29 mouse cellular contexts compared by ENCODE assay signal in genomic region chr5:116438328-116438727, GRCm38 (mm10). TPM values are rescaled to one million over a fixed set of nuclear protein-coding genes. Genes with fewer than 3 reads are reported as not detected.
DNase-seq lines count a peak whose midpoint lies in the region; ATAC-seq and TF ChIP-seq lines count a peak whose summit lies in the region.
"Had no signal": no experiment of that assay in that cellular context is flagged by ENCODE, and none has a peak within 500 bp of the region (broad histone marks: within the 10 kb centered on the region; RNA-seq: fewer than 3 reads in every experiment).

No protein-coding gene starts in this region.

- no peak overlapping the region for H3K4me3 ChIP-seq in midbrain, embryonic 10.5 days
- H3K4me3 ChIP-seq in midbrain, embryonic 11.5 days (ENCODE audit: low read depth, low read length): no peak overlapping the region
- H3K4me3 ChIP-seq in olfactory bulb, adult 2 months (ENCODE audit: insufficient read depth, low read depth, low read length): no peak overlapping the region
- no peak overlapping the region for H3K4me3 ChIP-seq in kidney, embryonic 16.5 days (ENCODE audit: low read length)
- H3K4me3 ChIP-seq in embryonic facial prominence, embryonic 10.5 days: no peak overlapping the region
- H3K4me3 ChIP-seq: embryonic facial prominence, embryonic 13.5 days; embryonic facial prominence, embryonic 15.5 days; erythroblast, embryonic 14.5 days; forebrain, embryonic 10.5 days; forebrain, embryonic 12.5 days had no signal

- no peak overlapping the region for H3K9ac ChIP-seq in midbrain, embryonic 11.5 days (ENCODE audit: low read length)
- no peak overlapping the region for H3K9ac ChIP-seq in kidney, embryonic 16.5 days (replicated peaks; ENCODE audit: low read length)
- H3K9ac ChIP-seq: embryonic facial prominence, embryonic 13.5 days; embryonic facial prominence, embryonic 15.5 days; forebrain, embryonic 12.5 days had no signal

- no peaks in the 10 kb centered on the region for H3K27me3 ChIP-seq in midbrain, embryonic 10.5 days (ENCODE audit: low read depth, poor library complexity, severe bottlenecking)
- H3K27me3 ChIP-seq in midbrain, embryonic 11.5 days (ENCODE audit: control insufficient read depth, insufficient read depth, low read length): no peaks in the 10 kb centered on the region
- no peaks in the 10 kb centered on the region for H3K27me3 ChIP-seq in kidney, embryonic 16.5 days (ENCODE audit: insufficient read depth, low read length)
- H3K27me3 ChIP-seq in embryonic facial prominence, embryonic 10.5 days (replicated peaks; ENCODE audit: low read depth, poor library complexity, severe bottlenecking): peaks cover 7% of the 10 kb centered on the region; the same call in 1 of the 2 replicates
- H3K27me3 ChIP-seq: CH12.LX; embryonic facial prominence, embryonic 15.5 days; Patski had no signal

- WGBS in midbrain, embryonic 10.5 days: 33% methylated on average over 4 of the region's 4 CpGs
- 40% methylated on average over 4 of the region's 4 CpGs for WGBS in midbrain, embryonic 11.5 days
- 32% methylated on average over 4 of the region's 4 CpGs for WGBS in olfactory bulb, adult 2 months
- WGBS in kidney, embryonic 16.5 days: 38% methylated on average over 4 of the region's 4 CpGs
- WGBS in embryonic facial prominence, embryonic 10.5 days: 41% methylated on average over 4 of the region's 4 CpGs

- ATAC-seq in midbrain, embryonic 11.5 days (ENCODE audit: low FRiP score): no peak
- no peak for ATAC-seq in kidney, embryonic 16.5 days (ENCODE audit: low FRiP score, low TSS enrichment)
- no peak for ATAC-seq in megakaryocyte, adult 5-6 weeks (ENCODE audit: poor library complexity, severe bottlenecking)
- ATAC-seq: activated CD4-positive, CD25-positive, alpha-beta regulatory T cell, adult 4 months; CD4-positive, CD25-positive, alpha-beta regulatory T cell, adult 4 months; forebrain, embryonic 14.5 days; forebrain, embryonic 16.5 days; Patski had no signal

- H3K27ac ChIP-seq in midbrain, embryonic 10.5 days (replicated peaks): peak overlapping the region; percentile 28; the same call in 1 of the 2 replicates
- no peak overlapping the region for H3K27ac ChIP-seq in midbrain, embryonic 11.5 days (ENCODE audit: low read depth, low read length)
- H3K27ac ChIP-seq in olfactory bulb, adult 2 months (ENCODE audit: insufficient read depth, low read depth, low read length): peak overlapping the region; percentile 30; the same call in 1 of the 2 replicates
- H3K27ac ChIP-seq in kidney, embryonic 16.5 days (ENCODE audit: low read length): no peak overlapping the region
- H3K27ac ChIP-seq in embryonic facial prominence, embryonic 10.5 days (replicated peaks): no peak overlapping the region
- H3K27ac ChIP-seq: embryonic facial prominence, embryonic 13.5 days; embryonic facial prominence, embryonic 15.5 days; forebrain, embryonic 10.5 days; forebrain, embryonic 12.5 days had no signal

- TF ChIP-seq POLR2A in olfactory bulb, adult 2 months (IDR thresholded peaks at IDR 0.05; ENCODE audit: insufficient read depth, low read depth, low read length): no peak

- no peaks in the 10 kb centered on the region for H3K9me3 ChIP-seq in midbrain, embryonic 10.5 days (replicated peaks)
- H3K9me3 ChIP-seq in midbrain, embryonic 11.5 days (ENCODE audit: control insufficient read depth, low read length): no peaks in the 10 kb centered on the region
- no peaks in the 10 kb centered on the region for H3K9me3 ChIP-seq in kidney, embryonic 16.5 days (ENCODE audit: low read length)
- no peaks in the 10 kb centered on the region for H3K9me3 ChIP-seq in embryonic facial prominence, embryonic 10.5 days
- H3K9me3 ChIP-seq: embryonic facial prominence, embryonic 13.5 days; embryonic facial prominence, embryonic 15.5 days; forebrain, embryonic 10.5 days; forebrain, embryonic 12.5 days had no signal

- H3K4me1 ChIP-seq in midbrain, embryonic 10.5 days: peaks cover 19% of the 10 kb centered on the region
- H3K4me1 ChIP-seq in midbrain, embryonic 11.5 days (ENCODE audit: control insufficient read depth, insufficient read depth, low read length): peaks cover 2% of the 10 kb centered on the region; the same call in 1 of the 2 replicates
- H3K4me1 ChIP-seq in olfactory bulb, adult 2 months (ENCODE audit: control insufficient read depth, insufficient read depth, low read length): peaks cover 28% of the 10 kb centered on the region
- no peaks in the 10 kb centered on the region for H3K4me1 ChIP-seq in kidney, embryonic 16.5 days (ENCODE audit: insufficient read depth, low read length)
- peaks cover 10% of the 10 kb centered on the region; the same call in 1 of the 2 replicates for H3K4me1 ChIP-seq in embryonic facial prominence, embryonic 10.5 days
- H3K4me1 ChIP-seq: embryonic facial prominence, embryonic 15.5 days had no signal

- no peak for DNase-seq in midbrain, embryonic 10.5 days (ENCODE audit: low spot score)
- DNase-seq in midbrain, embryonic 11.5 days (ENCODE audit: low spot score, missing footprints): no peak
- DNase-seq in ES-CJ7 (ENCODE audit: low read depth, low spot score) (peak; percentile 94), R1 (ENCODE audit: low read depth, low spot score) (peak; percentile 93)
- DNase-seq in embryonic facial prominence, embryonic 10.5 days (ENCODE audit: low spot score): no peak
- DNase-seq: adrenal gland, adult 8-10 months; adrenal gland, postnatal 14 days; adrenal gland, postnatal 36 days; B cell, adult 2 months; cerebellum, adult 11-12 months; cerebellum, adult 2 months; cerebellum, adult 9-10 months; cerebellum, postnatal 10 days; cerebellum, postnatal 25 days had no signal

- no peak overlapping the region for H3K4me2 ChIP-seq in midbrain, embryonic 11.5 days
- no peak overlapping the region for H3K4me2 ChIP-seq in kidney, embryonic 16.5 days (replicated peaks; ENCODE audit: low read depth, low read length)
- H3K4me2 ChIP-seq: embryonic facial prominence, embryonic 13.5 days; embryonic facial prominence, embryonic 15.5 days; forebrain, embryonic 12.5 days had no signal

- TF ChIP-seq CTCF in olfactory bulb, adult 2 months (IDR thresholded peaks at IDR 0.05; ENCODE audit: insufficient read depth, low read depth, low read length): no peak

- peaks cover 18% of the 10 kb centered on the region for H3K36me3 ChIP-seq in midbrain, embryonic 10.5 days
- H3K36me3 ChIP-seq in midbrain, embryonic 11.5 days (ENCODE audit: control insufficient read depth, insufficient read depth, low read length): no peaks in the 10 kb centered on the region
- H3K36me3 ChIP-seq in kidney, embryonic 16.5 days (ENCODE audit: insufficient read depth, low read length): no peaks in the 10 kb centered on the region
- H3K36me3 ChIP-seq in embryonic facial prominence, embryonic 10.5 days (replicated peaks): peaks cover under 1% of the 10 kb centered on the region; the same call in 1 of the 2 replicates
- H3K36me3 ChIP-seq: embryonic facial prominence, embryonic 13.5 days; embryonic facial prominence, embryonic 15.5 days; forebrain, embryonic 10.5 days; G1E had no signal

RNA-seq across cellular contexts. Expression of gene Hspb8, which starts 15.7 kb away (rescaled TPM):
- 6.9 and 7.5 TPM in 2 replicates for polyA plus RNA-seq in midbrain, embryonic 10.5 days (2016; fragmentation: Nextera tagmentation; extraction: Ambion mirVana)
- polyA plus RNA-seq in midbrain, embryonic 11.5 days (2014; fragmentation: Nextera tagmentation; extraction: Ambion mirVana): 5.5 and 6.1 TPM in 2 replicates
- polyA plus RNA-seq in olfactory bulb, adult 2 months (2012; ENCODE audit: insufficient read depth, insufficient read length, low replicate concordance, missing spikeins): not detected in 2 replicates
- polyA plus RNA-seq in kidney, embryonic 16.5 days (2015; fragmentation: Nextera tagmentation; extraction: Ambion mirVana): 5.7 and 6.6 TPM in 2 replicates
- polyA plus RNA-seq in embryonic facial prominence, embryonic 10.5 days (2016; fragmentation: Nextera tagmentation; extraction: Ambion mirVana): 6.8 and 8.0 TPM in 2 replicates
- not detected in 2 replicates for total RNA-seq in megakaryocyte, adult 5-6 weeks (2015)
- not detected in 2 replicates for total RNA-seq in megakaryocyte, adult 5-6 weeks (2017)
- total RNA-seq: CH12.LX had no signal
- polyA plus RNA-seq: activated CD4-positive, CD25-positive, alpha-beta regulatory T cell, adult 4 months; CD4-positive, CD25-positive, alpha-beta regulatory T cell, adult 4 months; erythroblast, embryonic 14.5 days; G1E had no signal

Comparison
In these comparisons a context has a peak if more than half of its experiments do, and no peak if none do; other contexts are left out.
1. H3K27ac ChIP-seq: peak in midbrain, embryonic 10.5 days (single experiment) and olfactory bulb, adult 2 months (single experiment); none in midbrain, embryonic 11.5 days (single experiment), kidney, embryonic 16.5 days (single experiment) and embryonic facial prominence, embryonic 10.5 days (single experiment).
2. DNase-seq: peak in ES-CJ7 (single experiment) and R1 (single experiment); none in midbrain, embryonic 10.5 days (single experiment), midbrain, embryonic 11.5 days (single experiment) and embryonic facial prominence, embryonic 10.5 days (single experiment).